Mouse (Mus musculus): ENCODE measurements around the gene Tirap. TPM values are rescaled to one million over a fixed set of nuclear protein-coding genes. Genes with fewer than 3 reads are reported as not detected.

Tirap gene
- total RNA-seq, 2 experiments from 2014 or later, result 1.6 to 2.4 TPM

GRCm38 (mm10) chr9:35194048-35194447 lies 6.0 kb downstream of the Tirap start:
- DNase-seq (ENCODE audit: low spot score in 2 of 2), result no peak
- intact Hi-C loops (cut with DNase I), result no loop called here

GRCm38 (mm10) chr9:35192983-35193542 lies 7.0 kb downstream of the Tirap start:
- intact Hi-C loops (cut with DNase I), result no loop called here
- no peak for DNase-seq (ENCODE audit: low spot score in 2 of 2)

GRCm38 (mm10) chr9:35188700-35189099 lies 11.4 kb downstream of the Tirap start:
- intact Hi-C loops (cut with DNase I), result no loop called here
- DNase-seq (ENCODE audit: low spot score in 2 of 2), result no peak

GRCm38 (mm10) chr9:35187351-35187903 lies 12.7 kb downstream of the Tirap start:
- no peak for DNase-seq (ENCODE audit: low spot score in 2 of 2)
- intact Hi-C loops (cut with DNase I), result no loop called here

GRCm38 (mm10) chr9:35186430-35186829 lies 13.7 kb downstream of the Tirap start:
- intact Hi-C loops (cut with DNase I), result no loop called here
- no peak for DNase-seq (ENCODE audit: low spot score in 2 of 2)

GRCm38 (mm10) chr9:35183359-35183758 lies 16.7 kb downstream of the Tirap start:
- no peak for DNase-seq (ENCODE audit: low spot score in 2 of 2)
- intact Hi-C loops (cut with DNase I), result no loop called here

- intact Hi-C loops (cut with DNase I), result no loop called here
These were observed 17.3 kb downstream of the Tirap start for GRCm38 (mm10) chr9:35182832-35183231.

GRCm38 (mm10) chr9:35176124-35176659 lies 23.9 kb downstream of the Tirap start:
- intact Hi-C loops (cut with DNase I), result no loop called here
- DNase-seq (ENCODE audit: low spot score in 2 of 2), result no peak

More at GRCm38 (mm10) chr9:35182832-35183231, 17.3 kb downstream of the Tirap start:
- DNase-seq (ENCODE audit: low spot score in 2 of 2), result no peak

GRCm38 (mm10) chr9:35175251-35176123 lies 24.6 kb downstream of the Tirap start, which contains the start of gene Dcps:
Dcps (minus strand) TSS chr9:35176061.
- peak; percentile 97 for DNase-seq (ENCODE audit: low spot score in 2 of 2)
- intact Hi-C loops (cut with DNase I), result no loop called here

GRCm38 (mm10) chr9:35173331-35173730 lies 26.8 kb downstream of the Tirap start:
- DNase-seq (ENCODE audit: low spot score in 2 of 2), result no peak
- intact Hi-C loops (cut with DNase I), result no loop called here

GRCm38 (mm10) chr9:35170071-35170470 lies 30.0 kb downstream of the Tirap start:
- intact Hi-C loops (cut with DNase I), result no loop called here
- DNase-seq (ENCODE audit: low spot score in 2 of 2), result no peak

GRCm38 (mm10) chr9:35166798-35167635 lies 33.1 kb downstream of the Tirap start:
- intact Hi-C loops (cut with DNase I), result loop anchor here (2.0 to 10.0 kb wide), 3 partner anchors 136 to 1902 kb away; no protein-coding TSS in a partner anchor
- no peak for DNase-seq (ENCODE audit: low spot score in 2 of 2)

- no peak for DNase-seq (ENCODE audit: low spot score in 2 of 2)
- intact Hi-C loops (cut with DNase I), result loop anchor here (2.0 to 10.0 kb wide), 3 partner anchors 135 to 1901 kb away; no protein-coding TSS in a partner anchor
These were observed 33.8 kb downstream of the Tirap start for GRCm38 (mm10) chr9:35166144-35166797.

- intact Hi-C loops (cut with DNase I), result loop anchor here (5.0 to 10.0 kb wide), 3 partner anchors 47 to 1900 kb away; partner anchors contain the start of gene St3gal4
- DNase-seq (ENCODE audit: low spot score in 2 of 2), result no peak
These were observed 35.8 kb downstream of the Tirap start for GRCm38 (mm10) chr9:35164142-35164874.

GRCm38 (mm10) chr9:35163011-35163690 lies 36.9 kb downstream of the Tirap start:
- intact Hi-C loops (cut with DNase I), result loop anchor here (5.0 to 10.0 kb wide), 3 partner anchors 46 to 1898 kb away; partner anchors contain the start of gene St3gal4
- peak; percentile 24 to 30 for DNase-seq (ENCODE audit: low spot score in 2 of 2)

- intact Hi-C loops (cut with DNase I), result loop anchor here (5.0 to 10.0 kb wide), 3 partner anchors 44 to 1897 kb away; partner anchors contain the start of gene St3gal4
- no peak for DNase-seq (ENCODE audit: low spot score in 2 of 2)
These were observed 38.4 kb downstream of the Tirap start for GRCm38 (mm10) chr9:35161721-35162120.

- intact Hi-C loops (cut with DNase I), result loop anchor here (5.0 to 10.0 kb wide), 3 partner anchors 43 to 1896 kb away; partner anchors contain the start of gene St3gal4
- DNase-seq (ENCODE audit: low spot score in 2 of 2), result no peak
These were observed 39.4 kb downstream of the Tirap start for GRCm38 (mm10) chr9:35160662-35161061.

All from left cerebral cortex, postnatal 36 days (tissue).